Mouse (Mus musculus) right cerebral cortex, postnatal 14 days (tissue): ENCODE measurements around the gene Tmem17.
A peak's percentile ranks its signal among the peaks of the same experiment; 100 is the strongest.

Experiments
- DNase-seq: peaks from one replicate; pipeline ENCODE4 v3.0.0; 2022

Gene Tmem17

GRCm38 (mm10) chr11:22512038-22513001 is at the start of gene Tmem17:
TSS of gene Tmem17 (plus strand) at chr11:22512088.
- peak; percentile 87 for DNase-seq

GRCm38 (mm10) chr11:22479836-22480619 is 31.9 kb upstream of the Tmem17 start:
- no peak for DNase-seq

GRCm38 (mm10) chr11:22481639-22482361 is 30.1 kb upstream of the Tmem17 start:
- DNase-seq, result no peak

GRCm38 (mm10) chr11:22482362-22482760 is 29.5 kb upstream of the Tmem17 start:
- no peak for DNase-seq

GRCm38 (mm10) chr11:22493694-22494319 is 18.1 kb upstream of the Tmem17 start:
- DNase-seq, result no peak

DNA sequence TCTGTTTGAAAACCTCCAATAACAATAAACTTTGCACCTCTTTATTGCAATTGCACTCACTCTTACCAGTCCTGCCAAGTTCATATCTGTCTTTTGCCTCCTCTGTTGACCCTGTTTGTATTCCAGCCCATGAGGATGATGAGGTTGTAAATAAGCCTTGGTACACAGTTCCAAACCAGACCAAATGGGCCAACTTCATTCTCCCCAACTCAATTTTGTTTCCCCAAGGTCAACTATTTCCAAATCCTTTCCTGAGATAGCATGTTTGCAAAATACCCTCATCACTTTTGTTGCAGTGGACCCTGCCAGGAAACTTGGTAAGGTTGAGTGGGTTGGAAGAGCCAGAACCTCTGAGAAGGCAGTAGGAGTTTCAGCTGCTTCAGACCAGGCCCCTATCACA is 16.9 kb upstream of the Tmem17 start:
- DNase-seq, result no peak

- DNase-seq, result peak; percentile 14
Measured at GRCm38 (mm10) chr11:22499396-22499795, 12.5 kb upstream of the Tmem17 start.

DNA sequence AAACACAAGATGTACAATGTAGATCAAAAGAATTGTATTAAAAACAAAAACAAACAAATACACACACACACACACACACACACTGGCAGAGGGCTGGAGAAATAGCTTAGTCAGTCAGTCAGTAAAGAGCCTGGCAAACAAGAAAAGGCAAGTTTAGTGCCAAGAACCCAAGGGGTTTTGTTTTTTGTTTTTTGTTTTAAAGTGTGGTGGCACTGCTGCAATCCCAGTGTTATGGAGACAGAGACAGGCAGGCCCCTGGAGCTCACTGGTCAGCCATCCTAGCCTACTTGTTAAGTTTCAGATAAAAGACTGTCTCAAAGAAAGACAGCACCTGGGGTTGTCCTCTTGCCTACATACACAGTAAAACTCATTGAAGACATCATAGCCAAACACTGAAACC is 12.0 kb upstream of the Tmem17 start:
- DNase-seq, result no peak

DNA sequence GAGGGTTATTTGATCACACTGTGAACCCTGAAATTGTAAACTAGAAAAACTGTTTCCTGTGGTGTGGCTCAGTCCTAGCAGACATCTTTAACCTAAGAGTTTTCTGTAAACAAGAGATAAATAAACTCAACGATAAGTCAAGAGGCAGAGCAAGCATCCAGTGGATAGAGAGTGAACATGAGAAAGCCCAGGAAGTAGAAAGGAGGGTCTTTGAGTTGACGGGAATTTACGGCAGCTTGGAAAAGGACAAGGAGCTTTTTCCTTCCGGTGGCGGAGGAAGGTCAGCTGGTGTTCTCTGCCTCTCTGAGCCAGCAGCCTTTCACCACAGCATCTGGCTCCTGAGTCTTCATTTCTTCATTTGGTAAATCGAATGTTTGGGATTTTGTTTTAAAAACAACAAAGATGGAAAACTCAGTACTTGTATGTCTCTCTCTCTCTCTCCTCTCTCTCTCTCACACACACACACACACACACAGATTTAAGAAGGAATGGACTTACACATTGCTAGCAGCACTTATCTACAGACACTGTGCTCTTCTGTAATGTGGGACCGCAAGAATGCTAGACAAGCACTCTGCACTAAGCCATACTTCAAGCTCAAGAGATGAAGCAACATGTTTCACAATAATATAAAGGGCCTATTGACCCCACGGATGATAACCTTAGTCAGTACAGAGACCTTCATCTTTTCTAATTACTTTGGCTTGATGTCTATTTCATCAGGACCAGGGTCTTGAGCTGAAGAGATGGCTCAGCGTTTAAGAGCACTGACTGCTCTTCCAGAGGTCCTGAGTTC is 10.9 kb upstream of the Tmem17 start:
- DNase-seq, result no peak

GRCm38 (mm10) chr11:22513075-22513474 is 1.2 kb downstream of the Tmem17 start:
- no peak for DNase-seq

DNA sequence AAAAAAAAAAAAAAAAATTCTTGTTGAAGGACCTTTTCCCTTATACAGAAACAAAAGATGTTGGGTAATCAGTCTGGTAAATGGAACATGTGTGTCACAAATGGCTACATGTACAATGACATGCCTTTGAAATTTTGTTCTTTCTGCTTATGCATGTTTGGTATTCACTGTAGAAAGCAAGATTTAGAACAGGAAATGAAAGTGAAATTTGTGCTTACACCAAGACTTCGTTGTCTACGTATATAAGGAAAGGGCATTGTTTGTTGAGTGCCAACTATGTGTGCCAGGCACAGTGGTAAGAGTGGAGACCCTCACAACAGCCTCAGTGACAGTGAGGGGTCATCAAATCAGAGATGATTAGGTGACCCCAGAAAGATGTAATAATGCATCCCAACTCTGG is 3.2 kb downstream of the Tmem17 start:
- no peak for DNase-seq

- no peak for DNase-seq
Measured at GRCm38 (mm10) chr11:22518445-22518844, 6.6 kb downstream of the Tmem17 start.

GRCm38 (mm10) chr11:22520251-22520650 is 8.4 kb downstream of the Tmem17 start:
- no peak for DNase-seq

GRCm38 (mm10) chr11:22524606-22525005 is 12.7 kb downstream of the Tmem17 start:
- DNase-seq, result no peak

DNA sequence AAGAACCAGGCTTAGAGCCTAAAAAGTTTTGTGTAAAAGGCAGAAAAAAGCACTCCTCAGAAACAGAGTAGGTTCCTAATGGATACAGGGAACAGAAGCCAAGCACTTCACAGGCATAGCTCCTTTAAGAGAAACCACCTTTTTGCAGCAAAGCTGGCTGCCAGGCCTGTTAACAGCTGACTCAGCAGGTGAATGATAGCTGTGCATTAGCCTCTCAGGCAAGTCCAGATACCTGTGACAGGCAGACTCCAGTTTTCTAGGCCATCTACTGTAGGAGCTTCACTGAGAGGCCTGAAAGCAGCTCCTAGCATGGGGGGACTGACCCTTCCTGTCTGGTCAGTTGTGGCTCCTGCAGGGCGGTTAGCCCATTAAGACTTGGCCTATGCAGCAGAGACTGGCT is 28.7 kb downstream of the Tmem17 start:
- DNase-seq, result no peak

- no peak for DNase-seq
Measured at GRCm38 (mm10) chr11:22560061-22560460, 48.2 kb downstream of the Tmem17 start.

DNA sequence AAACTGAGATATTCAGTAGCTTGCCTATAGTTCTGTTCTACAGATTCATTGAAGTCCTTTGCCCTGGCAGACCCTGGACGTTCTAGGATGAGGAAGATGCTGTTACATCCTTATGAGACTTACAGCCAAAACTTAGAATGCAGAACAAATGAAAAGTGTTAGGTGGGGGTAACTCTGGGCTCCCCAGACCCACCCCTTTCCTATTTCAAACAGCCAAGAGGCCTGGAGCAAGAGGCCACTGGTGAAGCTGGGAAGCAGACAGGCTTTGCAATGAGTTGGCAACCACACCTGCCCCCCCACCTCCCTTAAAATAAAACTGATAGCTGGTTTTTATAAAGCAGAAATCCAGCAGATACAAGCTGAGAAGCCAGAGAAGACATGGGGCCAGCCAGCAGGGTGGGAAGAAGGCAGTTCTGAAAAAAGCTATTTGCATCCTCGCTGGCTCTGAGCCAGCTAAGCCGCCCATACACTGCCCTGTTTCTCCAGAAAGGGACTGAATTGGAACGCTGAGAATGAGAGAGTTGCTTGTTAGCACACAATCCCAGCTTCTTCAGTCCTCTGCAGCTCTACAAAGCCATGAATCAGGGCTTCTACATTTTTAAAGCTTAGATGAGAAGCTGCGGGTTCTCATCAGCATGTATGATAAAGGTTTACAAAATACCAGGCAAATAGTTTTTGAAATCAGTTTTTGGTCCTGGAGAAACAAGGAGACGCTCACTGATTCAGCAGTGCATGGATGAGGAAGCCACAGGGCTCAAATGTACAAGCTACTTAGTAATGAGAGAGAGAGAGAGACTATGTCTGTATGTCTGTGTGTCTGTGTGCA is 48.8 kb downstream of the Tmem17 start:
- DNase-seq, result peak; percentile 91

GRCm38 (mm10) chr11:22561329-22561592 is 49.4 kb downstream of the Tmem17 start:
- no peak for DNase-seq

- no peak for DNase-seq
Measured at GRCm38 (mm10) chr11:22563706-22564105, 51.8 kb downstream of the Tmem17 start.

DNA sequence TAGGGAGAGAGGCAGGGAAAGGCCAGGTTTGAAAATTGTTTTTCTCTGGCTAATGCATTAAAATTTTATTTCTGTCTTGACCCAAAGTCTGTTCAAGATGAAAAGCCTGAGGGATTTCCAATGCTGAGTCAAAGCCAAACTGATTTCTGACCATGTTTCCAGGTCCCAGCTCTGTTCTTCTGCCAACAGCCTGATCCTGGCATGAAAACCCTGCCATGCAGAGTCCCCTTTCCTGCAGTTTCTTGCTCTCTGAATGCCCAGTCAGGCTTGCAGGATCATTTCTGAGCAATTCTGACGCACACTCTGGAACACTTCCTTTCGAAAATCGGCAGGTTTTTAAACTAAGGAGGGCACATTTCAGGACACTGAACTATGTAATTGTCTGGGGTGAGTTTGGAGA is 52.8 kb downstream of the Tmem17 start:
- no peak for DNase-seq
